Mouse (Mus musculus) cortical plate, adult 2 months (tissue): Measurements from ENCODE around the gene Dgke.

Experiments
- CTCF ChIP-seq: fragments of 200-500 bp; IDR thresholded peaks from 2 replicates; pipeline ENCODE4 v1.5.1; 2011; ENCODE audit warnings: mild to moderate bottlenecking, control low read depth, low read length; ENCODE audit not compliant: insufficient read depth; ENCODE audit errors: extremely low read depth
- POLR2A ChIP-seq: fragments of 200-500 bp; IDR thresholded peaks from 2 replicates; pipeline ENCODE4 v1.6.1; 2011; ENCODE audit warnings: mild to moderate bottlenecking, low read length, control low read depth; ENCODE audit not compliant: insufficient read depth; ENCODE audit errors: extremely low read depth

GRCm38 (mm10) chr11:89022120-89022731 lies 44.4 kb downstream of the Dgke start:
- TF ChIP-seq CTCF (no peak), POLR2A (no peak)
